Mouse (Mus musculus): ENCODE data around the gene Mcidas. TPM values are rescaled to one million over a fixed set of nuclear protein-coding genes. Genes with fewer than 3 reads are reported as not detected.

Gene Mcidas
- polyA plus RNA-seq (2015; fragmentation: Nextera tagmentation; extraction: Ambion mirVana), result 0.55 and 0.62 TPM in 2 replicates

DNA sequence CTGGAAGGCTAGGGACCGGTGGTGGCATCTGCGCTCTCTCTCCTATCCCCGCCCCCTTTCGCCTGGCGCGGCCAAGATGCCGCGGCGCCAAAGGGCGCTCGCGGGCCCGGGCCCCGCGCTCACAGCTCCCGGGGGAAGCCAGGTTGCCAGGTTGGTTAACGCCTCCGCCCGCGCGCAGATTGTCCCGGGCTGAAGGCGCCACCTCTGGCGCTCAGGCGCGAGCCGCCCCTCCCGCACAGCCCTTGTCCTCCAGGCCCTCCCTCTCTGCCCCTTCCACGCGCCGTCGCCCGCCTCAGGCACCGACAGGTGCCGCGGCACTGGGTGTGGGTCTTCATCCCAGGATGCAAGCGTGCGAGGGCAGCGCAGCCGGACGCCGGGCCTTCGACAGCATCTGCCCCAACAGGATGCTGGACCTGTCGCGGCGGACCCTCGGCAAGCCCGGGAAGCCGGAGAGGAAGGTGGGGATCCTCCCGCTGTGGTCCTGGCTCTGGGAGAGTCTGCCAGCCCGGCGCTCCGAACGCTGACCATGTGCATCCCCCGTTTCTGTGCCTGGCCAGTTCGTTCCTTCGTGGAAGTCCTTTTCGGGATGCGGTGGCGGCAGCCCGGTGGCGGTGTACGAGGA is at the start of gene Mcidas:
Mcidas (plus strand) TSS at position 315 of the 622 bp plus-strand sequence.
- peaks cover 24% of the 10 kb centered on the region for H3K4me1 ChIP-seq (ENCODE audit: control insufficient read depth, insufficient read depth, low read depth, low read length)
- peak within 1 kb of the TSS; percentile 45 for H3K9ac ChIP-seq (ENCODE audit: low read depth, low read length)
- peak within 1 kb of the TSS; percentile 46 for H3K4me3 ChIP-seq (ENCODE audit: low read length)
- ATAC-seq, result 0 out of 2 replicates have a peak, but pooled peaks have one; percentile 37
- peaks cover 77% of the 10 kb centered on the region for H3K27me3 ChIP-seq (replicated peaks; ENCODE audit: control insufficient read depth, insufficient read depth, low read length)
- no peaks in the 10 kb centered on the region for H3K9me3 ChIP-seq (ENCODE audit: control insufficient read depth, low read length)
- H3K4me2 ChIP-seq (ENCODE audit: low read length), result peak within 1 kb of the TSS; percentile 66
- no peaks in the 10 kb centered on the region for H3K36me3 ChIP-seq (ENCODE audit: control insufficient read depth, insufficient read depth, low read length)
- under 1% methylated on average over 56 of the region's 63 CpGs for WGBS
- H3K27ac ChIP-seq (ENCODE audit: low read depth, low read length), result no peak within 1 kb of the TSS

- WGBS, result 97% methylated on average over 9 of the region's 9 CpGs
- Histone ChIP-seq H3K9me3 (ENCODE audit: control insufficient read depth, low read length) (no peaks in the 10 kb centered on the region), H3K27ac (ENCODE audit: low read depth, low read length) (no peak overlapping the region), H3K4me2 (ENCODE audit: low read length) (no peak overlapping the region), H3K9ac (ENCODE audit: low read depth, low read length) (no peak overlapping the region), H3K36me3 (ENCODE audit: control insufficient read depth, insufficient read depth, low read length) (peaks cover 57% of the 10 kb centered on the region), H3K4me3 (ENCODE audit: low read length) (no peak overlapping the region), H3K4me1 (ENCODE audit: control insufficient read depth, insufficient read depth, low read depth, low read length) (no peaks in the 10 kb centered on the region), H3K27me3 (replicated peaks; ENCODE audit: control insufficient read depth, insufficient read depth, low read length) (no peaks in the 10 kb centered on the region)
- no peak for ATAC-seq
Observed at GRCm38 (mm10) chr13:112945312-112945711, 48.3 kb upstream of the Mcidas start.

DNA sequence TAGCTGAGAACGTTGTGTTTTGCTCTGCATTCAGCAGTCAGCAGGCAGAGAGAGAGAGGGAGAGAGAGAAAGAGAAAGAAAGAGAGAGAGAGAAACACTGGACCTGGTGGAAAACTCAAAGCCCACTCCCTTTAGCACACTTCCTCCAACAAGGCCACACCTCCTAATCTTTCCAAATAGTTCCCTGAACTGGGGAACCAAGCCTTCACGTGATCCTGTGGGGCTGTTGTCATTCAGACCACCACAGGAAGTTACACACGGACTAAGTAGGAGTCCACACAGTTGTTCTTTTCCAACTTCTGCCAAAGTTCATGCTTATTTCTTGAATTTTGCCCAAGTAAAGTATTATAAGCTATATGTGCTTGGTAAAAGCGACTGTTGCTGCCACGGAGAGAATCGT is 47.7 kb upstream of the Mcidas start:
- no peak overlapping the region for H3K9ac ChIP-seq (ENCODE audit: low read depth, low read length)
- no peak overlapping the region for H3K4me3 ChIP-seq (ENCODE audit: low read length)
- no peaks in the 10 kb centered on the region for H3K4me1 ChIP-seq (ENCODE audit: control insufficient read depth, insufficient read depth, low read depth, low read length)
- ATAC-seq, result no peak
- no peaks in the 10 kb centered on the region for H3K27me3 ChIP-seq (replicated peaks; ENCODE audit: control insufficient read depth, insufficient read depth, low read length)
- peaks cover 62% of the 10 kb centered on the region for H3K36me3 ChIP-seq (ENCODE audit: control insufficient read depth, insufficient read depth, low read length)
- H3K4me2 ChIP-seq (ENCODE audit: low read length), result no peak overlapping the region
- no peak overlapping the region for H3K27ac ChIP-seq (ENCODE audit: low read depth, low read length)
- no peaks in the 10 kb centered on the region for H3K9me3 ChIP-seq (ENCODE audit: control insufficient read depth, low read length)
- 90% methylated on average over 6 of the region's 6 CpGs for WGBS

DNA sequence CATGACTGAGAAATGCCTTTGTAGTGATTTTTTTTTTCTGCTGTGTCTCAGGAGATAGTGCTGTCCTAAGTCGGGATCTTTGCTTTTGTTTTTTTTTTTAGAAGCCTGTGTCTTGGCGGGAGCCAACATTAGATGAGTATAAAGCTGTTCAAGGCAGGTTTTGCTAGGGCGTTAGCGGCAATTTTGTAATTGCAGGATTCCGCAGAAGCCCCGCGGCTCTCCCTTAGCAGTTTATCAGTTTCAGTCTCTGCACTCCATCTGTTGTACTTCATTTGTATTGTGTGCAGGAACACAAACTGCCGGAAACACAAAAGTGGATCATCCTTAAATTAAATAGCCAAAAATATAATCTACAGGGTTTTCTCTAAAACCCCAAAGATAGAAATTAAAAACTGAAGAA is 39.6 kb upstream of the Mcidas start:
- Histone ChIP-seq H3K9ac (ENCODE audit: low read depth, low read length) (no peak overlapping the region), H3K36me3 (ENCODE audit: control insufficient read depth, insufficient read depth, low read length) (peaks cover 36% of the 10 kb centered on the region)

GRCm38 (mm10) chr13:112963081-112963480 is 30.6 kb upstream of the Mcidas start:
- Histone ChIP-seq H3K4me3 (ENCODE audit: low read length) (no peak overlapping the region), H3K27ac (ENCODE audit: low read depth, low read length) (no peak overlapping the region), H3K36me3 (ENCODE audit: control insufficient read depth, insufficient read depth, low read length) (peaks cover 44% of the 10 kb centered on the region), H3K4me2 (ENCODE audit: low read length) (no peak overlapping the region), H3K9ac (ENCODE audit: low read depth, low read length) (no peak overlapping the region), H3K4me1 (ENCODE audit: control insufficient read depth, insufficient read depth, low read depth, low read length) (no peaks in the 10 kb centered on the region), H3K9me3 (ENCODE audit: control insufficient read depth, low read length) (no peaks in the 10 kb centered on the region), H3K27me3 (replicated peaks; ENCODE audit: control insufficient read depth, insufficient read depth, low read length) (no peaks in the 10 kb centered on the region)
- 88% methylated on average over 5 of the region's 5 CpGs for WGBS
- ATAC-seq, result no peak

More for the DNA sequence above, 39.6 kb upstream of the Mcidas start:
- Histone ChIP-seq H3K4me2 (ENCODE audit: low read length) (no peak overlapping the region), H3K27ac (ENCODE audit: low read depth, low read length) (no peak overlapping the region), H3K4me3 (ENCODE audit: low read length) (no peak overlapping the region), H3K4me1 (ENCODE audit: control insufficient read depth, insufficient read depth, low read depth, low read length) (no peaks in the 10 kb centered on the region), H3K9me3 (ENCODE audit: control insufficient read depth, low read length) (no peaks in the 10 kb centered on the region), H3K27me3 (replicated peaks; ENCODE audit: control insufficient read depth, insufficient read depth, low read length) (no peaks in the 10 kb centered on the region)
- 93% methylated on average over 8 of the region's 8 CpGs for WGBS
- ATAC-seq, result no peak

- H3K27me3 ChIP-seq (replicated peaks; ENCODE audit: control insufficient read depth, insufficient read depth, low read length), result no peaks in the 10 kb centered on the region
- no peak overlapping the region for H3K4me3 ChIP-seq (ENCODE audit: low read length)
- H3K27ac ChIP-seq (ENCODE audit: low read depth, low read length), result no peak overlapping the region
- no peaks in the 10 kb centered on the region for H3K4me1 ChIP-seq (ENCODE audit: control insufficient read depth, insufficient read depth, low read depth, low read length)
- ATAC-seq, result no peak
- H3K4me2 ChIP-seq (ENCODE audit: low read length), result no peak overlapping the region
- 93% methylated on average over 12 of the region's 12 CpGs for WGBS
- no peaks in the 10 kb centered on the region for H3K9me3 ChIP-seq (ENCODE audit: control insufficient read depth, low read length)
- no peak overlapping the region for H3K9ac ChIP-seq (ENCODE audit: low read depth, low read length)
- H3K36me3 ChIP-seq (ENCODE audit: control insufficient read depth, insufficient read depth, low read length), result peaks cover 39% of the 10 kb centered on the region
Observed at GRCm38 (mm10) chr13:112964421-112964820, 29.2 kb upstream of the Mcidas start.

GRCm38 (mm10) chr13:112967267-112967666 is 26.4 kb upstream of the Mcidas start:
- no peaks in the 10 kb centered on the region for H3K9me3 ChIP-seq (ENCODE audit: control insufficient read depth, low read length)
- H3K9ac ChIP-seq (ENCODE audit: low read depth, low read length), result no peak overlapping the region
- H3K4me3 ChIP-seq (ENCODE audit: low read length), result no peak overlapping the region
- peaks cover 36% of the 10 kb centered on the region for H3K36me3 ChIP-seq (ENCODE audit: control insufficient read depth, insufficient read depth, low read length)
- H3K4me2 ChIP-seq (ENCODE audit: low read length), result no peak overlapping the region
- no peaks in the 10 kb centered on the region for H3K4me1 ChIP-seq (ENCODE audit: control insufficient read depth, insufficient read depth, low read depth, low read length)
- no peak overlapping the region for H3K27ac ChIP-seq (ENCODE audit: low read depth, low read length)
- H3K27me3 ChIP-seq (replicated peaks; ENCODE audit: control insufficient read depth, insufficient read depth, low read length), result no peaks in the 10 kb centered on the region
- no peak for ATAC-seq
- WGBS, result 98% methylated on average over 5 of the region's 5 CpGs

DNA sequence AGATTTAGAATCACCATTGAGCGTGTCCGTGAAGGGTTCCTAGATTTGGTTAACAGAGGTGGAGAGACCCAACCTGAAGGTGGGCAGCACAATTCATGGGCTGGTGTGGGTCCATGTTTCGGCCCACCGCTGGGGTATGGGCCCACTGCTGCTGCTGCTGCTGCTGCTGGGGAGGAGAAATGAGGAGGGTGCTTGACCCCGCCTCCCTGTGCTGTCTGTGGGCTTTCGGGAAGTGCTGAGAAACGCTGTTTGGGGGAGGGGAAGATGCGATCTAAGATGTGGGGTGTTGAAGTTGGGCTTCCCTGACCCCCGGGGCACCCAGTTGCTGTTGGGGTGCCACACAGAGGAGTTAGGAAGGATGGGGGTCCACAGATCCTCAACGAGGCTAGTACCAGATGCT is 16.9 kb upstream of the Mcidas start:
- Histone ChIP-seq H3K4me1 (ENCODE audit: control insufficient read depth, insufficient read depth, low read depth, low read length) (no peaks in the 10 kb centered on the region), H3K9me3 (ENCODE audit: control insufficient read depth, low read length) (no peaks in the 10 kb centered on the region), H3K4me2 (ENCODE audit: low read length) (no peak overlapping the region), H3K27me3 (replicated peaks; ENCODE audit: control insufficient read depth, insufficient read depth, low read length) (0 out of 2 replicates have a peak, but pooled peaks cover 3% of the 10 kb centered on the region), H3K9ac (ENCODE audit: low read depth, low read length) (no peak overlapping the region), H3K36me3 (ENCODE audit: control insufficient read depth, insufficient read depth, low read length) (no peaks in the 10 kb centered on the region), H3K27ac (ENCODE audit: low read depth, low read length) (no peak overlapping the region), H3K4me3 (ENCODE audit: low read length) (no peak overlapping the region)
- 44% methylated on average over 10 of the region's 10 CpGs for WGBS
- ATAC-seq, result no peak

DNA sequence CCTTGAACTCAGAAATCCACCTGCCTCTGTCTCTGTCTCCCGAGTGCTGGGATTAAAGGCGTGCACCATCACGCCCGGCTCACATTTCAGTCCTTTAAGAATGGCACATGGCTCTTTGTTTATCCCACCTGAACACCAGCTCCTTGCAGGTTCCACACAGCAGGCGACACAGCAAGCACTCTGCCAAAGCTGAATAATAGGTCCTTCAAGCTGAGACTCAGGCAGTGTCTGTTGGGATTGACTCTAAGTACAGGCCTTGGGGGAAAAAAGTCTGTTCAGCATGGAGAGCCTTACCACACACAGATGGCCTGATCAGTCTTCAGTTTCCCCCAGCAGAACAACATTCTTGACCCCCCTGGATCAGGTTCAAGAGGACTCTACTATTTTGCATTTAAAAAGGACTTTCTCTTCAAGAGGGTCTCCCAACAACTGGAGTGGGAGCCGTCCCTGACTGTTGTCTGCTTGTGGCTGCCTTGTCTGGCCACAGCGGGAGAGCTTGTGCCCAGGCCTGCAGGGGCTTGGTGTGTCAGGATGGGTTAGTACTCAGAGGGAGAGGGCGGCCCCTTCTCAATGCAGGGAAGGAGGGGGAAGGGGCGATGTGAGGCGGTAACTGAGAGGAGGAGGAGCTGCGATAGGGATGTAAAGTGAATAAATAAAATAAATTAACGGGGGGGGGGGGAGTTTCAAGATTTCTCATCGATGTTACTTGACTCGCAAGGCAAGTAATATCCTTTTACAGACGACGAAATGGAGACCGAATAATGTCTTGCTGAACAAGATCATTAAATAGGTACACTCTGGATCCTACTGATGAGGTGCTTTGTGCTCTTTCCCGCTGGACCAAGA is 7.8 kb upstream of the Mcidas start:
- H3K4me3 ChIP-seq (ENCODE audit: low read length), result no peak overlapping the region
- ATAC-seq, result no peak
- H3K9ac ChIP-seq (ENCODE audit: low read depth, low read length), result no peak overlapping the region
- H3K27me3 ChIP-seq (replicated peaks; ENCODE audit: control insufficient read depth, insufficient read depth, low read length), result peaks cover 31% of the 10 kb centered on the region
- no peaks in the 10 kb centered on the region for H3K36me3 ChIP-seq (ENCODE audit: control insufficient read depth, insufficient read depth, low read length)
- H3K27ac ChIP-seq (ENCODE audit: low read depth, low read length), result no peak overlapping the region
- peaks cover 26% of the 10 kb centered on the region for H3K4me1 ChIP-seq (ENCODE audit: control insufficient read depth, insufficient read depth, low read depth, low read length)
- no peaks in the 10 kb centered on the region for H3K9me3 ChIP-seq (ENCODE audit: control insufficient read depth, low read length)
- 5% methylated on average over 18 of the region's 18 CpGs for WGBS
- no peak overlapping the region for H3K4me2 ChIP-seq (ENCODE audit: low read length)
